Mouse (Mus musculus): ENCODE measurements around the gene Tet3. TPM values are rescaled to one million over a fixed set of nuclear protein-coding genes. Genes with fewer than 3 reads are reported as not detected.

The Tet3 gene
- 32.5 and 35.8 TPM in 2 replicates for polyA plus RNA-seq (2014; fragmentation: Nextera tagmentation; extraction: Ambion mirVana)

DNA sequence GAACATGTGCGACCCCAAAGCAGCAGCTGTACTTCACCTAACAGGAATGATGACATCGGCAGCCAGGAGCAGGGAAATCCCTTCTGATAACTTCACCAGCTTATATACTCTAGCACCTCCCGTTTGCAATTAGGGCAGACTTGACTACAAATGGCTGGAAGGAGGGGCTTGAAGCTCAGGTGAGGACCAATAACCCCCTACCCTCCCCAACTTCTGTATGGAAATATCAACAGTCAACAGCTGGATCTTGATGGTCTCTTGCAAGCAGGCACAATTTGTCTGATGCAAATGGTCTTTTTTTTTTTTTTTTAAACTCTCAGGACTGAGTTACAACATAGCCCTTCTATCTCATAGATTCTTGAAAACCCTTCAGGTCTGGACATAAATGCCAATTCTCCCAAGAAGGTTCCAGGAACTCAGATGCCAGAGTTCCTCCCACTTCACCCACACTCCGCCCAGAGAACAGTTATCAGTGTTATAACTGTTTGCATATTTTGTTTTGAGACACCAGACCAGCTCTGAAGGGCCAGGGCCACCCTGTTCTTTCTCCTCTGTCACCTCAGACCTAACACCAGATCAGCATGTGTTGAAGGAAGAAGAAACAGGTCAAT lies at the start of gene Tet3:
TSS of gene Tet3 (minus strand) at position 51 of the 611 bp plus-strand sequence.
- Histone ChIP-seq H3K9ac (ENCODE audit: low read length) (0 out of 2 replicates have a peak within 1 kb of the TSS, but pooled peaks have one; percentile 34), H3K4me1 (ENCODE audit: control insufficient read depth, insufficient read depth, low read length) (peaks cover 15% of the 10 kb centered on the region), H3K27me3 (ENCODE audit: control insufficient read depth, insufficient read depth, low read length) (no peaks in the 10 kb centered on the region), H3K27ac (replicated peaks; ENCODE audit: low read depth, low read length) (no peak within 1 kb of the TSS), H3K4me2 (ENCODE audit: low read depth, severe bottlenecking) (no peak within 1 kb of the TSS), H3K36me3 (ENCODE audit: control insufficient read depth, insufficient read depth, low read length) (no peaks in the 10 kb centered on the region), H3K9me3 (ENCODE audit: control insufficient read depth, low read length) (no peaks in the 10 kb centered on the region), H3K4me3 (ENCODE audit: low read depth, low read length) (no peak within 1 kb of the TSS)
- WGBS = 66% methylated on average over 4 of the region's 4 CpGs
- ATAC-seq (ENCODE audit: insufficient number of reproducible peaks, low FRiP score, low TSS enrichment, low read depth) = no peak
- no peak for DNase-seq (ENCODE audit: low spot score)

DNA sequence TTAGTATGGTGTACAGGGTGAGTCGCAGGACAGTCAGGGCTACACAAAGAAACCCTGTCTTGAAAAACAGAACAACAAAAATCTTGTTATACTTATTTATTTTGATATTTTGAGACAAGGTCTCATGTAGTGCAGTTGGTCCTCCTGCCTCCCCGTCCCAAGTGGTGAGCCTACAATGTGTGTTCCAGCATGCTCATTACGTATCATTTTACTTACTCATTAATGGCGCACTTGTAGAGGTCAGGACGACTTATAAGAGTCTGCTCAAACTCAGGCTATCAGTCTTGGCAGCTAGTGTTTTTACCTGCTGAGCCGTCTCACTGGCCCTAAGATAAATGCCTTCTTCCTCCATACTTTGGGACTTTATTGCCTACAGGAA lies 48.3 kb upstream of the Tet3 start:
- Histone ChIP-seq H3K36me3 (ENCODE audit: control insufficient read depth, insufficient read depth, low read length) (no peaks in the 10 kb centered on the region), H3K9me3 (ENCODE audit: control insufficient read depth, low read length) (no peaks in the 10 kb centered on the region), H3K4me2 (ENCODE audit: low read depth, severe bottlenecking) (peak overlapping the region; percentile 69), H3K4me3 (ENCODE audit: low read depth, low read length) (peak overlapping the region; percentile 72), H3K27me3 (ENCODE audit: control insufficient read depth, insufficient read depth, low read length) (no peaks in the 10 kb centered on the region), H3K27ac (replicated peaks; ENCODE audit: low read depth, low read length) (peak overlapping the region; percentile 39; the same call in 1 of the 2 replicates), H3K9ac (ENCODE audit: low read length) (peak overlapping the region; percentile 50), H3K4me1 (ENCODE audit: control insufficient read depth, insufficient read depth, low read length) (0 out of 2 replicates have a peak, but pooled peaks cover 10% of the 10 kb centered on the region)
- DNase-seq (ENCODE audit: low spot score) (no peak), ATAC-seq (ENCODE audit: insufficient number of reproducible peaks, low FRiP score, low TSS enrichment, low read depth) (peak; percentile 22; the same call in 1 of the 2 replicates)
- WGBS = 35% methylated on average over 6 of the region's 6 CpGs

DNA sequence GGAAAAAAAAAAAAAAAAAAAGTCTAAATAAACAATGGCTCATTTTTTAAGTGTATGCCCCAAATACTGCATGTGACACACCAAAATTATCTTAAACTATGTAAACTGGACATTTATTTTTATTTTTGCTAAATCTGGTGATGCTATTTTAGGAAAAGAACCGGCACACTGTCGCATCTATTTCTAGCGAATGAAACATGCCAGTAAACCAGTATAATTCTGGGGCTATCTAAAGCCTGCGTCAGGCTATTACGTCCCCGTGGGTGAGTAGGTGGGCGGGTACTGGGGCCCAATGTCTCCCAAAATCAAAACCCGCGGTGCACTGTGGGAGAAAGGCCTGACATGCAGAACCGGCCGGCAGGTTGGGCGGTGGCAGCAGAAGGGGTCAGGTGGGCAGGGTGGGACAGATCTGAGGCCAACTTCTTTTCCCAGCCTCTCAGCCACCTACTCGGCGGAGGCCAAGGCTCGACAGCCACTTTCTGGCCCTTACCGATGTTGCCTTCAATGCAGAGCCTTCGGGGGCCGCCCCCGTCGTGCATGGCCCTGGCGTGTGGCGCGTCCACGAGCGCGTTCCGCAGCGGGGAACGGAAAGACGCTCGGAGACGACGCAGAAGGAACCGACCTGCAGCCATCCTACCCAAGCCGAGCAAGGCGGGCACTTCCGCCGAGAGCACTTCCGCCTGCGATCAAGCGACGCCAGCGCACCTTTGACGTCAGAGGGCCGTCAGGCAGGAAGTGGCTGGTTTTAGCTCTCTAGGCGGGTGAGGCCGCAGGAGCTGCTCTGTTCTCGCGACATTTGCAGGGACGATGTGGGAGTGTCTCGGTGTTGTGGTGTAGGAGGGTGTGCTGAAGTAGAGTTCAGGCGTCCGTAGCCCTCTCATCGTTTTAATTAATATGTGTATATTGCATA lies 47.6 kb upstream of the Tet3 start, which contains the start of gene Dguok:
TSS of gene Dguok (minus strand) at position 712 of the 910 bp plus-strand sequence.
- ATAC-seq (ENCODE audit: insufficient number of reproducible peaks, low FRiP score, low TSS enrichment, low read depth) (peak; percentile 99), DNase-seq (ENCODE audit: low spot score) (peak; percentile 98)
- Histone ChIP-seq H3K27me3 (ENCODE audit: control insufficient read depth, insufficient read depth, low read length) (no peaks in the 10 kb centered on the region), H3K36me3 (ENCODE audit: control insufficient read depth, insufficient read depth, low read length) (no peaks in the 10 kb centered on the region), H3K4me3 (ENCODE audit: low read depth, low read length) (peak within 1 kb of the TSS; percentile 72), H3K4me1 (ENCODE audit: control insufficient read depth, insufficient read depth, low read length) (0 out of 2 replicates have a peak, but pooled peaks cover 10% of the 10 kb centered on the region), H3K9me3 (ENCODE audit: control insufficient read depth, low read length) (no peaks in the 10 kb centered on the region), H3K27ac (replicated peaks; ENCODE audit: low read depth, low read length) (peak within 1 kb of the TSS; percentile 75), H3K9ac (ENCODE audit: low read length) (peak within 1 kb of the TSS; percentile 78), H3K4me2 (ENCODE audit: low read depth, severe bottlenecking) (peak within 1 kb of the TSS; percentile 69)
- WGBS = under 1% methylated on average over 54 of the region's 54 CpGs

DNA sequence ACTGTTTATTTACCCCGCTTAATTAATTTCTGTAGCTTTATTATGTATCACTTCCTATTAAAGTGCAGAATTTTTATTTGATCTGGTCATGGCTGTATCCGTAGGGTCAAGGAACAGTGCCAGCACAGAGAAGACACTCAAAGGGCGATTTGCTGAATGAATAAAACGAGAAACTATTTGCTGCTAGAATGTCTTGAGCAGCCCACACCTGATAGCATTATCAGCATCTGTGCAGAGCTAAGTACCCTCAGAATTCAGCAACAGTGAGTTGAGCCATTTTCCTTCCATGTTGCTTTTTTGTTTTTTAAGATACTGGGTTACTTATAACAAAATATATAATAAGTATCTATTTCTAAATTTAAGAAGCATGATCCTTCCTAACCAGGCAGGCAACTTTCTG lies 46.7 kb upstream of the Tet3 start:
- WGBS = 89% methylated on average over 4 of the region's 4 CpGs
- Histone ChIP-seq H3K4me1 (ENCODE audit: control insufficient read depth, insufficient read depth, low read length) (0 out of 2 replicates have a peak, but pooled peaks cover 10% of the 10 kb centered on the region), H3K4me3 (ENCODE audit: low read depth, low read length) (peak overlapping the region; percentile 72; the same call in 1 of the 2 replicates), H3K36me3 (ENCODE audit: control insufficient read depth, insufficient read depth, low read length) (no peaks in the 10 kb centered on the region), H3K27ac (replicated peaks; ENCODE audit: low read depth, low read length) (no peak overlapping the region), H3K4me2 (ENCODE audit: low read depth, severe bottlenecking) (peak overlapping the region; percentile 69), H3K9me3 (ENCODE audit: control insufficient read depth, low read length) (no peaks in the 10 kb centered on the region), H3K27me3 (ENCODE audit: control insufficient read depth, insufficient read depth, low read length) (no peaks in the 10 kb centered on the region), H3K9ac (ENCODE audit: low read length) (no peak overlapping the region)
- ATAC-seq (ENCODE audit: insufficient number of reproducible peaks, low FRiP score, low TSS enrichment, low read depth) (no peak), DNase-seq (ENCODE audit: low spot score) (no peak)

DNA sequence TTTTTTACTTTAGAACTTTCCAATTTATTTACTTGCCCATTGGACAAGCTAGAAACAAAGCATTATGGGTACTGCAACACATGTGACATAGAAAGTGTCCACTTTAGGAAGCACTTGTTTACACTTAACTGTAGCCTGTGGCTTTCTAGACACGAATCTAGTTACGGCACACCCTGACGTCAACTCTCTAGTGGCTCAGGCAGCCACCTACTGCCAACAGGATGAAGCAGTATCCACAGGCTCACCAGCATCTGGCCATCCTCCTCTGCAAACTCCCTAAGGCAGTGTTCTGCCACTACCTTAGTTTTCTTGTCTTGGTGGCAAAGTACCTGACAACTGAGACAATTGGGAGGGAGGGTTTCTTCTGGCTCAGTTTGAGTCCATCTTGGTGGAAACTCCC lies 44.5 kb upstream of the Tet3 start:
- WGBS = 87% methylated on average over 3 of the region's 3 CpGs
- Histone ChIP-seq H3K4me2 (ENCODE audit: low read depth, severe bottlenecking) (no peak overlapping the region), H3K4me3 (ENCODE audit: low read depth, low read length) (no peak overlapping the region), H3K36me3 (ENCODE audit: control insufficient read depth, insufficient read depth, low read length) (no peaks in the 10 kb centered on the region), H3K27ac (replicated peaks; ENCODE audit: low read depth, low read length) (no peak overlapping the region), H3K9ac (ENCODE audit: low read length) (no peak overlapping the region), H3K9me3 (ENCODE audit: control insufficient read depth, low read length) (no peaks in the 10 kb centered on the region), H3K4me1 (ENCODE audit: control insufficient read depth, insufficient read depth, low read length) (0 out of 2 replicates have a peak, but pooled peaks cover 10% of the 10 kb centered on the region), H3K27me3 (ENCODE audit: control insufficient read depth, insufficient read depth, low read length) (no peaks in the 10 kb centered on the region)
- DNase-seq (ENCODE audit: low spot score) (no peak), ATAC-seq (ENCODE audit: insufficient number of reproducible peaks, low FRiP score, low TSS enrichment, low read depth) (no peak)

DNA sequence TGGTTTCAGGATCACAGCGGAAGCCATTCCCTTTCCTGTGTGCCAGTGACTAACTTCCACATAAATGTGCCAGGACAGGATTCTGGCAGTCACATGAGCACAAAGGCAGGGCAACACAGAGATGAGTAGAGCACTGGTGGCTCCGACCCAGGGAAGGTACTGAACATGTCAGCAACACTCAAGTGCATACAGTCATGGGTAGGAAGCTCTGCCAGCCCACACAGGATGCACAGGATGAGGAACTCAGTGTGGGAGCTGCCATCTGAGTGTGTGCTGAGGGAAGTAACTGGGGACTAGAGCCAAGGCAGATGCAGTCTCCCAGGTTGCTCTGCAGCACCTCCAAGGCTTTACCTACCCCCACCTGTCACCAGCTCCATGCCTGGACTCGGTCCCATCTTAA lies 43.8 kb upstream of the Tet3 start:
- Histone ChIP-seq H3K9me3 (ENCODE audit: control insufficient read depth, low read length) (no peaks in the 10 kb centered on the region), H3K4me2 (ENCODE audit: low read depth, severe bottlenecking) (no peak overlapping the region), H3K9ac (ENCODE audit: low read length) (no peak overlapping the region), H3K27me3 (ENCODE audit: control insufficient read depth, insufficient read depth, low read length) (no peaks in the 10 kb centered on the region), H3K4me3 (ENCODE audit: low read depth, low read length) (no peak overlapping the region), H3K36me3 (ENCODE audit: control insufficient read depth, insufficient read depth, low read length) (no peaks in the 10 kb centered on the region), H3K27ac (replicated peaks; ENCODE audit: low read depth, low read length) (no peak overlapping the region), H3K4me1 (ENCODE audit: control insufficient read depth, insufficient read depth, low read length) (0 out of 2 replicates have a peak, but pooled peaks cover 10% of the 10 kb centered on the region)
- no peak for DNase-seq (ENCODE audit: low spot score)
- ATAC-seq (ENCODE audit: insufficient number of reproducible peaks, low FRiP score, low TSS enrichment, low read depth) = no peak
- WGBS = 90% methylated on average over 3 of the region's 3 CpGs

DNA sequence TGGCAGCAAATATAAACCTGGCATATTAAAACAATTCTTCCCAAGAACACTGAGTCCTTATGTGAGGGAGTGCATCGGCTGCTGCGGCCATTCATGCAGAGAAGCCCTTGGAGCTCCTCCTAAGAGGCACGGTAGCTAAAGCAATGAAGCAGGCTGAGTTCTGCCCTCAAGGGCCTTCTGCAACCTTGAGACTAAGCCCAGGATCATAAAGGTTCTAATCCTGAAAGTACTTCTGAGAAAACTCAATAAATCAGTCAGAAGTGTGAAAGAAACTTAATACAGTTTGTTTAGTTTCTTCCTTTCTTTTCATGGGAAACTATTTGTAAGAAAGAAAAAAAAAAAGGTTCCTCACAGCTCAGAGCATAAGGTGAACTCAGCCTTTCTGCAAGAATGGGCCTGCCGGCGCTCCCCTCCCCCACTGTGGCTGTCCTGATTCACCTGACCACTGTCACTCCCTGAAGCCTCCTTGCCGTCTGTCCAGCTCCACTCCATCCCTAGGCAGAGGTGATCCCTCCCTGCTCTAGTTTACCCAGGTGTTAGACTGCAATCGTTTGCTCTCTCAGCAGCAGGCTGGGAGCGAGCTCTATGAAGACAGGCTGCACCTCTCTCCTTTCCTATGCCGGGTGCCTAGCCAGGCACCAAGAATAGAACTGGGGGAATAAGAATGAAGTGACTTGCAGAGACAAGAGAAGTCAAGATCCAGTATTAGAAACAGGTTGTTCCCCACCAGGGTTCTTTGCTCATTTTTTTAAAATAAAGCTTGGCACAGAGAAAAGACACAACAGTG lies 42.8 kb upstream of the Tet3 start:
- H3K4me1 ChIP-seq (ENCODE audit: control insufficient read depth, insufficient read depth, low read length) = 0 out of 2 replicates have a peak, but pooled peaks cover 4% of the 10 kb centered on the region
- H3K9me3 ChIP-seq (ENCODE audit: control insufficient read depth, low read length) = no peaks in the 10 kb centered on the region
- no peak overlapping the region for H3K4me2 ChIP-seq (ENCODE audit: low read depth, severe bottlenecking)
- H3K36me3 ChIP-seq (ENCODE audit: control insufficient read depth, insufficient read depth, low read length) = no peaks in the 10 kb centered on the region
- H3K27ac ChIP-seq (replicated peaks; ENCODE audit: low read depth, low read length) = no peak overlapping the region
- H3K9ac ChIP-seq (ENCODE audit: low read length) = no peak overlapping the region
- no peak for DNase-seq (ENCODE audit: low spot score)
- H3K27me3 ChIP-seq (ENCODE audit: control insufficient read depth, insufficient read depth, low read length) = no peaks in the 10 kb centered on the region
- H3K4me3 ChIP-seq (ENCODE audit: low read depth, low read length) = no peak overlapping the region
- no peak for ATAC-seq (ENCODE audit: insufficient number of reproducible peaks, low FRiP score, low TSS enrichment, low read depth)
- WGBS = 55% methylated on average over 9 of the region's 9 CpGs

DNA sequence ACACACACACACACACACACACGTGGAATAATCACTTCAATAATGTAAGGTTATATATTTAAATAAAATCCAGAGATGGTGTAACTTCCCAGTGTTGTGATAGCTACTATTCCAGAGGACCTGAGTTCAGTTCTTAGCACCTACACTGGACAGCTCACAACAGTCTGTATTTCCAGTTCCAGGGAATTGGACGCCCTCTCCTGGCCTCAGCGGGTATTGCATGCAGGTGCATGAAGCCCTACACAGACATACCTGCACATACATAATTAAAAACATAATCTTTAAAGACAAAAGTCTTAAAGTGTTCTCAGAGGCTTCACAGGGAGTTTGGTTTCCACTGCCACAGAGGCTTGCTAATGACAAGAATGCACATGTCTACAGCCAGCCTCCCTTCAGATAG lies 41.6 kb upstream of the Tet3 start:
- Histone ChIP-seq H3K4me3 (ENCODE audit: low read depth, low read length) (no peak overlapping the region), H3K9me3 (ENCODE audit: control insufficient read depth, low read length) (no peaks in the 10 kb centered on the region), H3K36me3 (ENCODE audit: control insufficient read depth, insufficient read depth, low read length) (no peaks in the 10 kb centered on the region), H3K4me1 (ENCODE audit: control insufficient read depth, insufficient read depth, low read length) (no peaks in the 10 kb centered on the region), H3K27me3 (ENCODE audit: control insufficient read depth, insufficient read depth, low read length) (no peaks in the 10 kb centered on the region), H3K9ac (ENCODE audit: low read length) (no peak overlapping the region), H3K27ac (replicated peaks; ENCODE audit: low read depth, low read length) (no peak overlapping the region), H3K4me2 (ENCODE audit: low read depth, severe bottlenecking) (no peak overlapping the region)
- no peak for DNase-seq (ENCODE audit: low spot score)
- 56% methylated on average over 3 of the region's 3 CpGs for WGBS
- no peak for ATAC-seq (ENCODE audit: insufficient number of reproducible peaks, low FRiP score, low TSS enrichment, low read depth)

Data from limb, embryonic 11.5 days (tissue).